Mouse (Mus musculus) cortical plate, adult 2 months (tissue): ENCODE measurements around the gene Spns1.

Experiments
- CTCF ChIP-seq: fragments of 200-500 bp; IDR thresholded peaks from 2 replicates; pipeline ENCODE4 v1.5.1; 2011; ENCODE audit warnings: mild to moderate bottlenecking, control low read depth, low read length; ENCODE audit not compliant: insufficient read depth; ENCODE audit errors: extremely low read depth
- POLR2A ChIP-seq: fragments of 200-500 bp; IDR thresholded peaks from 2 replicates; pipeline ENCODE4 v1.6.1; 2011; ENCODE audit warnings: mild to moderate bottlenecking, low read length, control low read depth; ENCODE audit not compliant: insufficient read depth; ENCODE audit errors: extremely low read depth

GRCm38 (mm10) chr7:126397221-126397620 lies 20.0 kb upstream of the Spns1 start:
- no peak for TF ChIP-seq POLR2A
- no peak for TF ChIP-seq CTCF
